Mouse (Mus musculus) Patski (cell line): ENCODE results near the gene Tgm4. TPM values are rescaled to one million over a fixed set of nuclear protein-coding genes. Genes with fewer than 3 reads are reported as not detected.

ENCODE experiments used
- ATAC-seq: fragments of 100-300 bp; one replicate; pipeline ENCODE4 v1.8.0; 2021
- CTCF ChIA-PET: fragments of 350-600 bp; sonication (Branson Sonifier 250); formaldehyde crosslinking; loops from one replicate; lab custom pipeline; 2022; ENCODE audit warnings: inconsistent platforms; lab: Charles Lee
- POLR2A ChIA-PET: fragments of 350-600 bp; sonication (Branson Sonifier 250); formaldehyde crosslinking; loops from one replicate; lab custom pipeline; 2022; ENCODE audit warnings: antibody characterized with exemption, inconsistent platforms; lab: Charles Lee
- DNase-seq: peaks from one replicate; pipeline ENCODE4 v3.0.0-alpha.2; 2011; ENCODE audit warnings: low read depth, low spot score
- H3K27me3 ChIP-seq: fragments of 371-371 bp; one replicate; pipeline ENCODE4 v1.5.1; 2021
- CTCF ChIP-seq: fragments of 100-300 bp; IDR thresholded peaks from one replicate; pipeline ENCODE4 v1.5.1; 2021
- in situ Hi-C: fragments of 300-500 bp; cut with MboI; formaldehyde crosslinking; loops from 3 replicates; pipeline ENCODE4 v1.11.1; 2018; ENCODE audit warnings: low pct_unique_long_range_greater_than_20kb, mixed read lengths
- polyA plus RNA-seq: library from polyadenylated mRNA; unstranded; gene quantifications from one replicate; pipeline ENCODE4 v1.2.3, GENCODE M21; 2021

Gene Tgm4
- 0.74 TPM for polyA plus RNA-seq

DNA sequence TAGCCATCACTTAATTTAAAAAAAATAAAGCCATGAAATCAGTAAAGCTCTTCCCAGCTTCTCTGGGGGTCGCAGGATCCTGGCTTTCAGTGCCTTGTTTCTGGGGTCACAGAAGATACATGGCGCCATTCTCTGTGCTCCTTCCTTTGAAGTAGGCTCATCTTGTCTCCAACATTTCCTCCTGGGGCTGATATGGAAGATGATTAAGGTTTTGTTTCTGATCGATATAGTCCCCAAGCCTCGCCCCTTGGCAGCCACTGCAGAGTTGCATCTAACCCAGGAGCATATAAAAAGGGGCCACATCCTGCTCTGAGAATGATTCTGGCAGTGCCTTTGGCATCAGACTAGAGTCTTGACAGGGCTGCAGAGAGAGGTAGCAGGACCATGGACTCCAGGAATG is at the start of gene Tgm4:
TSS of gene Tgm4 (plus strand) at position 301 of the 400 bp plus-strand sequence.
- ChIA-PET POLR2A (no interaction called here), CTCF (no interaction called here)
- in situ Hi-C loops, result no loop called here
- peaks cover 3% of the 10 kb centered on the region for H3K27me3 ChIP-seq
- no peak for ATAC-seq
- no peak for DNase-seq
- no peak for TF ChIP-seq CTCF

DNA sequence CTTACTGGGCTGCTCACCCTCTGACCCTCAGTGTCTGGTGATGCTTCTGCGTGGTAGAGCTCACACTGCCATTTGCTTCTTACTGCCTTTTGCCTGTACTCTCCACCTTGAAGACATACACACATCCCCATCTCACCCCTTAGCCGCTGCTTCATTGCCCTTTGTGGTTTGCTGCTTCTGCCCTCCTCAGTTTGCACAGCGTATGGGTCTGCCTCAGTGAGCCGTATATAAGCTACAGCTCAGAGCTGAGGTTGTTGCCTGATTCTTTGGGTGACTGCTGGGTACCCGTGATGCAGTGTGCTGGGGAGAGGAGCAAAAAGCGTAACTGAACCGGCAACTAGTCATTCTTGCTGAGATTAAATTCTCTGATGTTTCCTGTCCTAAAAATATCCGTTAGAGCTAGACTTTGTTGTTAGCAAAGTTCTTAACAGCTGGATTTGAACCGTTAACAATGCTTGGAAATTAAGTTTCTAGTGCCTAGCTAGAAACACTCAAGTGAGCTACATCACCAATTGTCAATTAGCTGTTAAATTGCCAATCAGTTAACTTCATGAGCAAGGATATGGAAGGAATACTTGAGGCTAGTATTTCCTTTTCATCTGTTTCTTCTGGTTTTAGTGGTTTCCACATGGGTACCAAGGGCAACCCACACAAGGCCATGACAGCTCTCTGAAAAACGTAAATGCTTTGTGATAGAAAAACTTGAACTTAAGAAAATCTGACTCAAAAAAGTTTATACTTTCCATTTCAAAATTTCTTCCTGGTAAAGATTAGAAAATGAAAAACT is 35.9 kb upstream of the Tgm4 start:
- H3K27me3 ChIP-seq, result no peaks in the 10 kb centered on the region
- in situ Hi-C loops, result no loop called here
- DNase-seq (no peak), ATAC-seq (no peak)
- ChIA-PET CTCF (interaction anchor here (0.9 kb wide), 1 partner anchor 19 kb away, joined by 3 read pairs; no protein-coding TSS in a partner anchor), POLR2A (no interaction called here)
- TF ChIP-seq CTCF, result no peak

DNA sequence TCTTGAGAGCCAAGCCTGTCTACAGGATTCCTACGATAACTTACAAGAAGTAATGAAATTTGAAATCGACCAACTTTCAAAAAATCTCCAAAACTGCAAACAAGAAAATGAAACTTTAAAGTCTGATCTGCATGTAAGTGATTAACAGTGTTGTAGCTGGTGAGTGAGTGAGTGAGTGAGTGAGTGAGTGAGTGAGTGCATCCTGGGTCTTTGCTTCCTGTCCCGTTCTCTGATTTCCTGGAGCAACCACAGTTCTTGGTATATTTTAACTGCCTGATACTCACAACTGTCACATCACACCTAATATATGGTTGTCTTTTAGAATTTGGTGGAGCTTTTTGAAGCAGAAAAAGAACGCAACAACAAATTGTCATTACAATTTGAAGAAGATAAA is 35.3 kb upstream of the Tgm4 start:
- ATAC-seq, result no peak
- DNase-seq, result no peak
- in situ Hi-C loops, result no loop called here
- POLR2A ChIA-PET, result no interaction called here
- TF ChIP-seq CTCF, result no peak
- CTCF ChIA-PET, result no interaction called here
- H3K27me3 ChIP-seq, result no peaks in the 10 kb centered on the region

DNA sequence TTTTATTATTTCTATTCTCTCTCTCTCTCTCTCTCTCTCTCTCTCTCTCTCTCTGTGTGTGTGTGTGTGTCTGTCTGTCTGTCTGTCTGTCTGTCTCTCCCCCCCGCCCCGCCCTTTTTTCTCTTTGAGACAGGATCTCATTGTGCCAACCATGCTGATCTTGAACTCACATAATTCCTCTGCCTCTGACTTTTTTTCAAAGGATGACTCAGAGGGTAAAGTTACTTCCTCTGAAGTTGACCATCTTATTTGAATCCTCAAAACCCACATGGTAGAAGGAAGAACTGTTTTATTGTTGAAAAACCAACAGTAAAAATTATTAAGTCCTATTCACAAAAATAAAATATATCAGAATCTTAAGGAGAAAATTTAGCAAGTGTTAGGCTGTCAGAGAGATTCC is 29.8 kb upstream of the Tgm4 start:
- no peaks in the 10 kb centered on the region for H3K27me3 ChIP-seq
- no peak for DNase-seq
- ATAC-seq, result no peak
- in situ Hi-C loops, result no loop called here
- no peak for TF ChIP-seq CTCF
- POLR2A ChIA-PET, result interaction anchor here (0.6 to 1.0 kb wide), 2 partner anchors 9 to 17 kb away, joined by 3 read pairs; no protein-coding TSS in a partner anchor
- CTCF ChIA-PET, result interaction anchor here (1.3 kb wide), 1 partner anchor 9 kb away, joined by 3 read pairs; no protein-coding TSS in a partner anchor

DNA sequence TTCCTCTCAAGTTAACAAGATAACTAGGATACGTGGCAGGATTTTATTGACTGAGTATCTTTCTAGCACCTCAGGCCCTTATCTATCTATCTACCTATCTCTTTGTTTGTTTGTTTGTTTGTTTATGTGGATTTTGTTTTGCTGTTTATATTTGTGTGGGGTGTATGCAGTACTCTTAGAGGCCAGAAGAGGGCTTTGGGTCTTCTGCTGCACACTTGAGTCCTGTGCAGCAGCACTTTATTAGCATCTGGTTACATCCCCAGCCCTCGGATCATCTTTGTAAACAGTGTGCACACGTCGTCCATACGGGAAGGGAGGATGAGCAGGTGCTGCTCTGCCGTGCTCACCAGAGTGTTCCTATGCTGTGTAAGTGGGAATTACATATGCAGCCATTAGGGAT is 28.5 kb upstream of the Tgm4 start:
- no peak for ATAC-seq
- TF ChIP-seq CTCF, result peak; percentile 61
- DNase-seq, result no peak
- ChIA-PET CTCF (interaction anchor here (1.0 kb wide), 1 partner anchor 13 kb away, joined by 3 read pairs; no protein-coding TSS in a partner anchor), POLR2A (no interaction called here)
- no peaks in the 10 kb centered on the region for H3K27me3 ChIP-seq
- in situ Hi-C loops, result no loop called here

DNA sequence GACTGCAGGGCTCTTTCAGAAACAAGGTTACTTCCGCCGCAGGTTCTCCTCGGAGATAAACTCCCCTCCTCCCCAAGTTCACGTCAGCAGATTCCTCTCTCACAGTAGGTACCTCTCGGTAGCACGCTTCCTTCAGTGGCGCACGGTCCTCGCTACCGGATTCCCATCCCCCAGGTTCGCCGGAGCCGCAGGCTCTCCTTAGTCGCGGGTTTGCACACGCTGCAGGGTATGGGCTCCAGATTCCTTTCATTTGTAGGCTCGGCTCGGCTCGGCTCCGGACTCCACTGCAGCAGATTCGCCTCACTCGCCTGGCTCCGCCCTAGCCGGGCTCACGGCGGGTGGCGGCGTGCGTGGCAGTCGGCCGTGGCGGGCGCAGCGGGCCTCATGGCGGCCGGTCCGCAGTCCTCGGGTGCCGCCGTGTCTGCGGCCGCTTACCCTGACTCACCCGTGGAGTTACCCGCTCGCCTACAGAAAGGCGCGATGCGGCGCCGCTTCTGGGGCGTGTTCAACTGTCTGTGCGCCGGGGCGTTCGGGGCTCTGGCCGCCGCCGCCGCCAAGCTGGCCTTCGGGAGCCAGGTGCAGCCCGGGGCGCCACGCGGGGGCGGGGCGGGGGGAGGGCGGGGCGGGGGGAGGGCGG is 13.4 kb upstream of the Tgm4 start, which contains the start of gene Tmem42:
TSS of gene Tmem42 (plus strand) at position 332 of the 637 bp plus-strand sequence.
- DNase-seq (peak; percentile 35), ATAC-seq (peak; percentile 92)
- ChIA-PET CTCF (no interaction called here), POLR2A (interaction anchor here (0.9 kb wide), 1 partner anchor 16 kb away, joined by 3 read pairs; no protein-coding TSS in a partner anchor)
- in situ Hi-C loops, result loop anchor here (5.0 kb wide), 1 partner anchor 91 kb away; the partner anchor contains the start of genes Exosc7 and Zdhhc3
- no peaks in the 10 kb centered on the region for H3K27me3 ChIP-seq
- no peak for TF ChIP-seq CTCF

DNA sequence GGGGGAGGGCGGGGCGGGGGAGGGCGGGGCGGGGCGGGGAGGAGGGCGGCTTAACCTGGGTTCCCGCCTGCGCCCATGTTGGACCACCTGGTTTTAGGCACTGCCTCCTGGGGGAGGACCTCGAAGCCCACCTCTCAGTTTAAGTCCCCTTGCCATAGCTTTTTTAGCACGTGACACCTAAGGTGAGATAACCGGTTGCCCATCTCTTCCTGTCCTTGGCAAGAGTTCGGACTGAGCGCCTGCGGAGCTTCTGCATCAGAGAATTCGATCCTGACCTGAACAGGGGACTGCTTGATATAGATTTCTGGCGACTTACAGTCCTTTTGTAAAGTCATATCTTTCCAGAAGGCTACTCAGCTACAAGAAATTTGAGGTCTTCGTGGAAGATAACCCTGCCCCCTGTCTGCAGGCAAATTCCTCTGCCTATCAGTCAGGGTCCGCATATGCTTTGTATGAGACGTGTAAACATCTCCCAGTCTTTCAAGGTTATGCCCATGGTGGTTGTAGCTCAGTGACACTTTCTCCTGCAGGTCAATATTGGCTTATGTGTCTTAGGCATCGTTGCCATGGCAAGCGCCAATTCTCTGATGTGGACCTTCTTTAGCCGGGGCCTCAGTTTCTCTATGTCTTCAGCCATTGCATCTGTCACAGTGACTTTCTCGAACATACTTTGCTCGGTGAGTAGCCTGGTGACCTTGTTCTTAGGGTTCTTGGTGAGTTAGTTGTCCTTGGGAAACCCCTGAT is 12.7 kb upstream of the Tgm4 start:
- no peaks in the 10 kb centered on the region for H3K27me3 ChIP-seq
- in situ Hi-C loops, result loop anchor here (5.0 kb wide), 1 partner anchor 90 kb away; the partner anchor contains the start of genes Exosc7 and Zdhhc3
- POLR2A ChIA-PET, result interaction anchor here (0.5 to 0.9 kb wide), 3 partner anchors 17 to 428 kb away, joined by 3 to 4 read pairs (median 4); no protein-coding TSS in a partner anchor
- ATAC-seq, result no peak
- DNase-seq, result no peak
- CTCF ChIA-PET, result interaction anchor here (0.8 to 2.8 kb wide), 2 partner anchors 16 to 64 kb away, joined by 3 to 7 read pairs; no protein-coding TSS in a partner anchor
- TF ChIP-seq CTCF, result no peak

DNA sequence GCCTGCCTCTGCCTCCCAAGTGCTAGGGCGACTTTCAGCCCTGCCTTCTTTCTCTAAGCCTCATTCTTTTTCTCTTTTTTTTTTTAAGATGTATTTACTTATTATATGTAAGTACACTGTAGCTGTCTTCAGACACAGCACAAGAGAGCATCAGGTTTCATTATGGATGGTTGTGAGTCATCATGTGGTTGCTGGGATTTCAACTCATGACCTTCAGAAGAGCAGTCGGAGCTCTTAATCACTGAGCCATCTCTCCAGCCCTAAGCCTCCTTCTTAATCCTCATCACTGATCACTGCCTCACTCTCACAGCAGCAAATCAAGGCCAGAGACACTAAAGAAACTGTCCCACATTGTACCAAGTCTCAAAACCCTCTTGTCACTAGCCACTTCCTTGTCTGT is 10.3 kb upstream of the Tgm4 start:
- ChIA-PET POLR2A (interaction anchor here (0.6 to 0.7 kb wide), 2 partner anchors 31 to 63 kb away, joined by 4 to 6 read pairs; no protein-coding TSS in a partner anchor), CTCF (interaction anchor here (2.8 kb wide), 1 partner anchor 14 kb away, joined by 7 read pairs; no protein-coding TSS in a partner anchor)
- no peaks in the 10 kb centered on the region for H3K27me3 ChIP-seq
- TF ChIP-seq CTCF, result no peak
- in situ Hi-C loops, result loop anchor here (5.0 kb wide), 1 partner anchor 88 kb away; the partner anchor contains the start of genes Exosc7 and Zdhhc3
- DNase-seq, result peak; percentile 41
- peak; percentile 19 for ATAC-seq

DNA sequence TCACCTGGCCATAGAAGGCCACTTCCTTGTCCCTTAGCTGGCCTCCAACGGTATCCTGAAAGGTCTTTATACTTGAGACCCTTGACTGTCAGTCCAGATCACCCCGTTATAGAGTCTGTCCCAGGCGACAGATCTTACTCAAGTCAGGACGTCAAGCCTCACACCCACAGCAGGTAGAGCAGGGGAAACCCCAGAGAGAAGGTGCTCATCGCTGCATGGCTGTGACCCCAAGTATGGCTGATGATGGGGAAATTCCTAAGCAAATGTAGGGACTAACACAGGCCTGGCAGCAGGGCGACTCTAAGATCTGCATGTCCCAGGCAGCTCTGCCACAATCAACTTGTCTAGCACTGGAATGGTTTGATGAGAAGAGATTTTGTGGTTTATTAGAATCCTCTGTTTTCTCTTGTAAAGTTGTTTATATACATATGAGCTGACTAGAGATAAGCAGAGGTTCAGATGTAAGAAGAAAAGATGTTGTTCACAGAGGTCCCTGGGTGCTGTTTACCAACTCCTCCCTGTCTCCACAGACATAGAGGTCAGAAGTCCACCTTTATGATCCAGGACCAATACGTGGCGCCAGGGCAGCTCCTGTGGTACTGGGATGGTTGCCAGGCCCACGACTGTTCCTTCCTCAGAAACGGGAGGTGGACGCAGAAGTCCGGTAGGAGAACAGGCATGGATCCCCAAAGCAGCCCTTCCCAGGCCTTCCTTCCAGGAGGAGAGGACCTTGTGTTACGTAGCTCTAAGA is 2.9 kb upstream of the Tgm4 start:
- no peak for TF ChIP-seq CTCF
- CTCF ChIA-PET, result no interaction called here
- in situ Hi-C loops, result no loop called here
- H3K27me3 ChIP-seq, result peaks cover 3% of the 10 kb centered on the region
- POLR2A ChIA-PET, result no interaction called here
- no peak for ATAC-seq
- DNase-seq, result no peak
